Mouse (Mus musculus): ENCODE data around the gene Dlgap3. TPM values are rescaled to one million over a fixed set of nuclear protein-coding genes. Genes with fewer than 3 reads are reported as not detected.

The Dlgap3 gene
- polyA plus RNA-seq, 1 experiment from 2014 or later: 11.6 TPM

- Histone ChIP-seq H3K4me3 (no peak overlapping the region), H3K9ac (replicated peaks) (no peak overlapping the region; the same call in 1 of the 2 replicates), H3K27ac (replicated peaks) (no peak overlapping the region), H3K27me3 (no peaks in the 10 kb centered on the region), H3K4me2 (replicated peaks) (no peak overlapping the region), H3K9me3 (no peaks in the 10 kb centered on the region), H3K36me3 (no peaks in the 10 kb centered on the region), H3K4me1 (peaks cover 15% of the 10 kb centered on the region)
- 45% methylated on average over 8 of the region's 9 CpGs for WGBS
- ATAC-seq (replicated peaks): no peak
These were observed 9.7 kb downstream of the Dlgap3 start for GRCm38 (mm10) chr4:127178671-127179070.

GRCm38 (mm10) chr4:127179469-127180449, 10.8 kb downstream of the Dlgap3 start:
- peaks cover 15% of the 10 kb centered on the region for H3K4me1 ChIP-seq
- H3K27me3 ChIP-seq: no peaks in the 10 kb centered on the region
- peak; percentile 46; the same call in 1 of the 2 replicates for ATAC-seq (replicated peaks)
- H3K9me3 ChIP-seq: no peaks in the 10 kb centered on the region
- H3K4me2 ChIP-seq (replicated peaks): peak overlapping the region; percentile 5
- no peaks in the 10 kb centered on the region for H3K36me3 ChIP-seq
- H3K4me3 ChIP-seq: no peak overlapping the region
- 13% methylated on average over 19 of the region's 19 CpGs for WGBS
- H3K27ac ChIP-seq (replicated peaks): no peak overlapping the region
- no peak overlapping the region for H3K9ac ChIP-seq (replicated peaks)

GRCm38 (mm10) chr4:127180450-127180840, 11.4 kb downstream of the Dlgap3 start:
- Histone ChIP-seq H3K9ac (replicated peaks) (no peak overlapping the region), H3K27ac (replicated peaks) (no peak overlapping the region), H3K27me3 (no peaks in the 10 kb centered on the region), H3K36me3 (no peaks in the 10 kb centered on the region), H3K9me3 (no peaks in the 10 kb centered on the region), H3K4me2 (replicated peaks) (no peak overlapping the region), H3K4me3 (no peak overlapping the region), H3K4me1 (peaks cover 15% of the 10 kb centered on the region)
- no peak for ATAC-seq (replicated peaks)
- whole genome bisulfite sequencing: 65% methylated on average over 3 of the region's 3 CpGs

- H3K36me3 ChIP-seq: no peaks in the 10 kb centered on the region
- H3K4me2 ChIP-seq (replicated peaks): no peak overlapping the region
- 91% methylated on average over 9 of the region's 9 CpGs for WGBS
- H3K4me3 ChIP-seq: no peak overlapping the region
- H3K27me3 ChIP-seq: no peaks in the 10 kb centered on the region
- no peak for ATAC-seq (replicated peaks)
- H3K9ac ChIP-seq (replicated peaks): no peak overlapping the region
- H3K4me1 ChIP-seq: peaks cover 15% of the 10 kb centered on the region
- H3K9me3 ChIP-seq: no peaks in the 10 kb centered on the region
- H3K27ac ChIP-seq (replicated peaks): no peak overlapping the region
These were observed 12.0 kb downstream of the Dlgap3 start for GRCm38 (mm10) chr4:127181010-127181409.

GRCm38 (mm10) chr4:127183867-127184266, 14.9 kb downstream of the Dlgap3 start:
- peaks cover 14% of the 10 kb centered on the region for H3K4me1 ChIP-seq
- no peak for ATAC-seq (replicated peaks)
- H3K9ac ChIP-seq (replicated peaks): no peak overlapping the region
- no peaks in the 10 kb centered on the region for H3K27me3 ChIP-seq
- no peaks in the 10 kb centered on the region for H3K36me3 ChIP-seq
- H3K9me3 ChIP-seq: no peaks in the 10 kb centered on the region
- 85% methylated on average over 5 of the region's 5 CpGs for WGBS
- no peak overlapping the region for H3K27ac ChIP-seq (replicated peaks)
- H3K4me2 ChIP-seq (replicated peaks): no peak overlapping the region
- no peak overlapping the region for H3K4me3 ChIP-seq

GRCm38 (mm10) chr4:127190921-127191320, 21.9 kb downstream of the Dlgap3 start:
- Histone ChIP-seq H3K27ac (replicated peaks) (no peak overlapping the region), H3K4me1 (peaks cover 16% of the 10 kb centered on the region), H3K9ac (replicated peaks) (no peak overlapping the region), H3K36me3 (no peaks in the 10 kb centered on the region), H3K4me2 (replicated peaks) (no peak overlapping the region), H3K27me3 (no peaks in the 10 kb centered on the region), H3K4me3 (no peak overlapping the region), H3K9me3 (no peaks in the 10 kb centered on the region)
- WGBS: 89% methylated on average over 6 of the region's 6 CpGs
- no peak for ATAC-seq (replicated peaks)

- Histone ChIP-seq H3K9me3 (no peaks in the 10 kb centered on the region), H3K4me2 (replicated peaks) (no peak overlapping the region), H3K27ac (replicated peaks) (no peak overlapping the region), H3K4me1 (peaks cover 16% of the 10 kb centered on the region), H3K4me3 (no peak overlapping the region), H3K9ac (replicated peaks) (no peak overlapping the region), H3K27me3 (no peaks in the 10 kb centered on the region), H3K36me3 (no peaks in the 10 kb centered on the region)
- no peak for ATAC-seq (replicated peaks)
- 62% methylated on average over 8 of the region's 8 CpGs for WGBS
These were observed 23.7 kb downstream of the Dlgap3 start for GRCm38 (mm10) chr4:127192704-127193103.

GRCm38 (mm10) chr4:127193378-127194155, 24.6 kb downstream of the Dlgap3 start:
- Histone ChIP-seq H3K27me3 (no peaks in the 10 kb centered on the region), H3K4me1 (peaks cover 16% of the 10 kb centered on the region), H3K27ac (replicated peaks) (peak overlapping the region; percentile 29; the same call in 1 of the 2 replicates), H3K9me3 (no peaks in the 10 kb centered on the region), H3K9ac (replicated peaks) (no peak overlapping the region), H3K4me3 (no peak overlapping the region), H3K36me3 (no peaks in the 10 kb centered on the region), H3K4me2 (replicated peaks) (no peak overlapping the region)
- no peak; the same call in 1 of the 2 replicates for ATAC-seq (replicated peaks)
- 60% methylated on average over 14 of the region's 14 CpGs for WGBS

- Histone ChIP-seq H3K9ac (replicated peaks) (no peak overlapping the region), H3K4me3 (no peak overlapping the region), H3K27me3 (no peaks in the 10 kb centered on the region), H3K4me2 (replicated peaks) (no peak overlapping the region), H3K4me1 (peaks cover 16% of the 10 kb centered on the region), H3K36me3 (no peaks in the 10 kb centered on the region), H3K27ac (replicated peaks) (no peak overlapping the region), H3K9me3 (no peaks in the 10 kb centered on the region)
- 79% methylated on average over 25 of the region's 25 CpGs for WGBS
- no peak for ATAC-seq (replicated peaks)
These were observed 25.7 kb downstream of the Dlgap3 start for GRCm38 (mm10) chr4:127194477-127195269.

- Histone ChIP-seq H3K9ac (replicated peaks) (no peak overlapping the region), H3K4me1 (peaks cover 5% of the 10 kb centered on the region), H3K36me3 (no peaks in the 10 kb centered on the region), H3K27ac (replicated peaks) (no peak overlapping the region), H3K4me3 (no peak overlapping the region), H3K4me2 (replicated peaks) (no peak overlapping the region), H3K27me3 (no peaks in the 10 kb centered on the region), H3K9me3 (no peaks in the 10 kb centered on the region)
- no peak for ATAC-seq (replicated peaks)
- 18% methylated on average over 6 of the region's 6 CpGs for WGBS
These were observed 29.6 kb downstream of the Dlgap3 start for GRCm38 (mm10) chr4:127198609-127199008.

- H3K4me1 ChIP-seq: no peaks in the 10 kb centered on the region; the same call in 1 of the 2 replicates
- no peak overlapping the region for H3K4me2 ChIP-seq (replicated peaks)
- H3K9ac ChIP-seq (replicated peaks): no peak overlapping the region
- no peak for ATAC-seq (replicated peaks)
- H3K9me3 ChIP-seq: no peaks in the 10 kb centered on the region
- WGBS: 61% methylated on average over 12 of the region's 12 CpGs
- no peaks in the 10 kb centered on the region for H3K27me3 ChIP-seq
- H3K4me3 ChIP-seq: no peak overlapping the region
- no peak overlapping the region for H3K27ac ChIP-seq (replicated peaks)
- no peaks in the 10 kb centered on the region for H3K36me3 ChIP-seq
These were observed 30.4 kb downstream of the Dlgap3 start for GRCm38 (mm10) chr4:127199406-127199805.

Data from forebrain, embryonic 15.5 days (tissue).